Mouse (Mus musculus) midbrain, embryonic 16.5 days (tissue): ENCODE results near the gene Cdc42. TPM values are rescaled to one million over a fixed set of nuclear protein-coding genes. Genes with fewer than 3 reads are reported as not detected.

Source experiments
- ATAC-seq: fragments of 200-750 bp; cut with Nextera tagmentation; 2 replicates; pipeline ENCODE4 v1.8.0; 2017; ENCODE audit warnings: moderate TSS enrichment
- H3K27ac ChIP-seq: fragments of 300-500 bp; sonication (generic); 2 replicates; pipeline ENCODE4 v1.5.1; 2014; ENCODE audit warnings: mild to moderate bottlenecking, low read length, mixed read lengths
- H3K27me3 ChIP-seq: fragments of 300-500 bp; sonication (generic); 2 replicates; pipeline ENCODE4 v1.6.1; 2014; ENCODE audit warnings: low read depth, low read length, mixed read lengths; ENCODE audit not compliant: control insufficient read depth, insufficient read depth
- H3K36me3 ChIP-seq: fragments of 300-500 bp; sonication (generic); 2 replicates; pipeline ENCODE4 v1.6.1; 2014; ENCODE audit warnings: mild to moderate bottlenecking, low read length, moderate library complexity, mixed read lengths; ENCODE audit not compliant: control insufficient read depth, insufficient read depth
- H3K4me1 ChIP-seq: fragments of 300-500 bp; sonication (generic); 2 replicates; pipeline ENCODE4 v1.6.1; 2014; ENCODE audit warnings: mild to moderate bottlenecking, low read length, mixed read lengths; ENCODE audit not compliant: control insufficient read depth, insufficient read depth
- H3K4me2 ChIP-seq: fragments of 300-500 bp; sonication (generic); 2 replicates; pipeline ENCODE4 v1.6.1; 2014; ENCODE audit warnings: mild to moderate bottlenecking, low read length, mixed read lengths
- H3K4me3 ChIP-seq: fragments of 300-500 bp; sonication (generic); 2 replicates; pipeline ENCODE4 v1.5.1; 2014; ENCODE audit warnings: low read depth, mild to moderate bottlenecking, low read length, moderate library complexity, mixed read lengths
- H3K9ac ChIP-seq: fragments of 300-500 bp; sonication (generic); 2 replicates; pipeline ENCODE4 v1.6.1; 2014; ENCODE audit warnings: low read depth, low read length, mixed read lengths
- H3K9me3 ChIP-seq: fragments of 300-500 bp; sonication (generic); replicated peaks from 2 replicates; pipeline ENCODE4 v1.6.1; 2014; ENCODE audit warnings: mild to moderate bottlenecking, low read length, mixed read lengths; ENCODE audit not compliant: control insufficient read depth, poor library complexity, severe bottlenecking
- WGBS: fragments of 180-500 bp; shearing (Covaris S2); extraction: QIAGEN DNeasy Blood & Tissue Kit; methylation state at CpG from one replicate; pipeline ENCODE4 v1.1.7; 2014; 5-methylcytosine and 5-hydroxymethylcytosine counted together
- polyA plus RNA-seq: library from polyadenylated mRNA; unstranded; fragments of >200 nt; fragmentation: Nextera tagmentation; extraction: Ambion mirVana; gene quantifications from 2 replicates; pipeline ENCODE4 v1.2.1, GENCODE M21; 2015

Cdc42 gene
- polyA plus RNA-seq = 1,054 and 1,095 TPM in 2 replicates

DNA sequence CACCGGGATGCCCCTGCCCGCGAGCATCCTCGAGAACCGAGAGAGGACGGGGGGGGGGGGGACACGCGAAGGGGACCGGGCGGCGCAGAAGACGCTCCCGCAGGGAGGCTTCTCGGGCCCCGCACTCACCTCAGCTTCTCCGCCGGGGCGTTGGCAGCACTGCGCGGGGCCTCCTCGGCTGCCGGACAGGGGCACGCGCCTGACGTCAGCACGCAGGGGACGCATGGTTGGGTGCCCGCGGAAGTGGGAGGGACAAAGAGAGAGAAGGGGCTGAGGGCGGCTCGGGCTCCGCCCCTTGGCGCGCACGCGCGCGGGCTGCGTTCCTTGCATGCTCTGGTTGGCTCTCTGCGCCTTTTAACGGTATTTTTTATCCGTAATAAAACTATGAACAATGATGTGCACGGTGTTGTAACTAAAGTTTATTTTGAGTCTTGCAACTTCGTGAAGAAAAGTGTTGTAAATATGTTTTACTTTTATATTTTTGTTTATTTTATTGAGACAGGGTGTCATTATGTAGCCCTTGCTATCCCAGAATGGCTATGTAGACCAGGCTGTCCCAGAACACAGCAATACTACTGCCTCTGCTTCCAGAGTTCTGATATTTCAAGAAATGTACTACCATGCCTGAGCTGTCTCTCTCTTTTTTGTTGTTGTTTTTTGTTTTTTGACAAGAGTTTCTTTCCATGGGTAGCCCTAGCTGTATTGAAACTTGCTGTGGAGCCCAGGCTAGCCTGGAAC lies at the start of gene Cdc42:
Gene Cdc42, minus strand, starts transcription at position 204 of the 738 bp plus-strand sequence.
- Histone ChIP-seq H3K4me3 (peak within 1 kb of the TSS; percentile 97), H3K4me1 (peaks cover 30% of the 10 kb centered on the region), H3K36me3 (no peaks in the 10 kb centered on the region), H3K27me3 (no peaks in the 10 kb centered on the region), H3K27ac (peak within 1 kb of the TSS; percentile 98), H3K9me3 (no peaks in the 10 kb centered on the region), H3K4me2 (peak within 1 kb of the TSS; percentile 78), H3K9ac (peak within 1 kb of the TSS; percentile 99)
- peak; percentile 97 for ATAC-seq
- WGBS = under 1% methylated on average over 32 of the region's 44 CpGs

DNA sequence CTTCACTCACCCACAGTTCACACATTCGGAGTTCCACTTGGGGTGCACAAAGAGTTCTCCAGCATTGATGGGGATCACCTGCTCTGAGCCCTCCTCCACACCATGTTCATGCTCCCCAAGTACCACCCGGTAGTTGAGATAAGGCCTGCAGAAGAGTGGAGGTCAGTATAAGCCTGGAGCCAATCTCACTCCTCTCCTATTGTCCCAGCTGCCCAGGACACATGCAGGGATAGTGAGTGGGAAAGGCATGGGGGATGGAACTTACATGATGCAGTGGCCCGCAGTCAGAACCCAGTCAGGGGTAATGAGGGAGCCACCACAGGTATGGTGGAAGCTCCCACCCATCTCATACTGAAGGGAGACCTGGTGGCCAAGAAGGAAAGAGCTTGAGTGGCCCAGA lies 48.1 kb upstream of the Cdc42 start:
- no peak for ATAC-seq
- Histone ChIP-seq H3K27me3 (no peaks in the 10 kb centered on the region), H3K4me1 (no peaks in the 10 kb centered on the region), H3K4me3 (no peak overlapping the region), H3K4me2 (no peak overlapping the region), H3K9ac (no peak overlapping the region), H3K27ac (no peak overlapping the region), H3K36me3 (no peaks in the 10 kb centered on the region), H3K9me3 (no peaks in the 10 kb centered on the region)
- WGBS = 95% methylated on average over 3 of the region's 3 CpGs

DNA sequence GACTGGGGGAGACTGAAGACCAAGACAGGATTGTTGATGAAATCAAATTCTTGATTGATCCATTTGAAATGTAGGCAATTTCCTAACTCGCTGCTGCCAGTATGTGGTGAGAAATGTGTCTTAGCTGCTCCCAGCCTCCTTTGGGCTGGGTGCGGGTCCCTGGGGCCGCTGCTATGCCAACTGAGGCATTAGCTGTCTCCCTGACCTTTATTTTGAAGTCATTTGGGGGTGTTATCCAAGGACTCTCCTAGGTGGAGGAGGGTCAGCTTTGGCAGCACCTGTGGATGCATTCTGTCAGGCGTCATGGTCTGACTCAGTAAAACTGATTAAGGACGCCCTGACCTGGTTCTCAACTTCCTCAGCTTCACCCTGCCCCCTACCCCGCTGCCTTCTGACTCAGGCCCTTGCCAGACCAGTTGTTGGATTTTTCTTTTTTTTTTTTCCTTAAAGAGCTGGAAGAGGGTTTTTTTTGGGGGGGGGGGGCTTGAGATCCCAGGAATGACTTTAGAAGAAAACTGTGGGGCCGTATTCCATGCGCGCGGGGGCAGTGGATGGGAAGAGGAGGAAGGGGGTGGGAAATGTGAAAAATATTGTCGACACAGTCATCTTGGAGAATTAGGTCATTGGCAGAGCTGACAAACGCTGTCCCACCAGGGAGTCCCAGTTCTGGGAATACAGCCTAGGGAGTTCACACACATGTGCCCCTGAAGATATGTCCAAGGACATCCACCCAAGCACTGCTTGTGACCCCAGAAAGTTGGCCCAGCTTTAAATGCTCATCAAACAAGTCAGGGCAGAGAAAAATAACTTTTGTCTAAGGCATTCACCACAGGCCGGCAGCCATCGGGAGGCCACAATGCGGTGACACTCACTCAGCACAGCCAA lies 39.4 kb upstream of the Cdc42 start:
- Histone ChIP-seq H3K4me3 (no peak overlapping the region), H3K4me1 (no peaks in the 10 kb centered on the region), H3K36me3 (no peaks in the 10 kb centered on the region), H3K27ac (no peak overlapping the region), H3K9ac (no peak overlapping the region), H3K4me2 (no peak overlapping the region), H3K9me3 (no peaks in the 10 kb centered on the region), H3K27me3 (no peaks in the 10 kb centered on the region)
- ATAC-seq = no peak
- 82% methylated on average over 15 of the region's 15 CpGs for WGBS

DNA sequence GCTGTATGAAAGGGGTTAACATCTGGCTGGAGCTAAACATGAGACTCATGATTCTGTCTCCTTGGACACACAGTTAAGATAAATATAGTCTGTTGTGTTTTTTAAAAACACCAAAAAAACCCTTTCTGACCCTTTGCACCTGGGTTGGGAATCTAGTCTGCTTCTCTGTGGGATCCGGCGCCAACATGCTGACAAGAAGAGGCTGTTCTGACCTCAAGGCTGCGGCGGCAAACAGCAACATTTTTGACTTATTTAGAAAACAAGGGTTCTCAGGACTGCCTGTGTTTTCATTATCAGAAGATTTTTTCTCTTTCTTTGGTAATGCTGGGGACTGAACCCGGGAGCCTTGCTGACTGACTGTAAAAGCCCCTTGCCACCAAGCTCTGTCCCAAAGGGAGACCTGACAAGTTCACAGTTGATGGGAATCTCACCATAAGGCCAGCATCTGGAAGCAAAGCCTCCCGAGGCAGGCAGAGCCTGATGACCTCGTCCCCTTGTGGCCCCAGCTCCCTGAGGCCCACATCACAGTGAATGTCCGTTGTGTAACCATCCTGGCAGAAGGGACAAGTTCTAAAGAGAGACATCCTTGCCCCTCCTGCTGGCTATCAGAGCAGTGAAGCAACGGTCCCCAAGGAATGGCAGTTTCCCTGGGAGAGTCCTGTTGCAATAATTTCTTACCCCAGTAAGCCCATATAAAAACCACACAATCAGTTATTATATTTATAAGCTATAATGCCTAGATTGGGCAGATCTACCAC lies 36.0 kb upstream of the Cdc42 start:
- Histone ChIP-seq H3K4me2 (no peak overlapping the region), H3K9me3 (no peaks in the 10 kb centered on the region; the same call in 1 of the 2 replicates), H3K27ac (no peak overlapping the region), H3K36me3 (no peaks in the 10 kb centered on the region), H3K4me1 (peaks cover 3% of the 10 kb centered on the region), H3K4me3 (no peak overlapping the region), H3K27me3 (no peaks in the 10 kb centered on the region), H3K9ac (no peak overlapping the region)
- ATAC-seq = no peak
- 74% methylated on average over 9 of the region's 9 CpGs for WGBS

DNA sequence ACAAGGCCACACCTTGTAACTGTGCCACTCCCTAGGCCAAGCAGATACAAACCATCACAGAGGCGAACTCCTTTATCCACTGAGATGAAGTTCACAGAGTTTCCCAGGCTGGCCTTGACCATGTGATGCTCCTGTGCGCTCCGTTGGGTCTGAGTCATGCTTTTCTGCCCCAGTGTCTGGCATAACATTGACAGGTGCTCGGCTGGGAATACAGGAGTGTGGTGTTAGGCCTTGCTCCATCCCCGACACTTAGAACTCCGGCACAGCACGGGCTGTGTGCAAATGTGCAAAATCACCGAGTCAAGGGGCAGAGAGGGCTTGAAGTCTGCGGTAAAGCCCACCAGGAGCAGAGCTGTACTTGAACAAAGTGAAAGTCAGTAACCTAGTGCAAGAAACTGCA lies 35.4 kb upstream of the Cdc42 start:
- H3K4me1 ChIP-seq = peaks cover 3% of the 10 kb centered on the region
- 90% methylated on average over 9 of the region's 9 CpGs for WGBS
- H3K27me3 ChIP-seq = no peaks in the 10 kb centered on the region
- H3K9me3 ChIP-seq = no peaks in the 10 kb centered on the region; the same call in 1 of the 2 replicates
- H3K36me3 ChIP-seq = no peaks in the 10 kb centered on the region
- H3K4me3 ChIP-seq = no peak overlapping the region
- no peak for ATAC-seq
- no peak overlapping the region for H3K4me2 ChIP-seq
- H3K27ac ChIP-seq = no peak overlapping the region
- no peak overlapping the region for H3K9ac ChIP-seq

DNA sequence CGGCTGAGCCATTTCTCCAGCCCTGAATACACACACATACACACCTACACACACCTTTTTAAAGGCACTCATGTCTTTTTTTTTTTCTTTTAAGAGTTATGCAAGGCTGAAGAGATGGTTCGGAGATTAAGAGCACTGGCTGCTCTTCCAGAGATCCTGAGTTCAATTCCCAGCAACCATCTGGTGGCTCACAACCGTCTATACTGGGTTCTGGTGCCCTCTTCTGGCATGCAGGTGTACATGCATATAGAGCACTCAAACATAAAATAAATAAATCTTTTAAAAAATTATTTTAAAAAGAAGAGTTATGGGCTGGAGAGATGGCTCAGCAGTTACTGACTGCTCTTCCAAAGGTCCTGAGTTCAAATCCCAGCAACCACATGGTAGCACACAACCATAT lies 33.8 kb upstream of the Cdc42 start:
- Histone ChIP-seq H3K9me3 (no peaks in the 10 kb centered on the region; the same call in 1 of the 2 replicates), H3K4me1 (peaks cover 6% of the 10 kb centered on the region), H3K27me3 (no peaks in the 10 kb centered on the region), H3K27ac (no peak overlapping the region), H3K9ac (no peak overlapping the region), H3K4me2 (no peak overlapping the region), H3K4me3 (no peak overlapping the region), H3K36me3 (no peaks in the 10 kb centered on the region)
- WGBS = 86% methylated on average over 3 of the region's 3 CpGs
- ATAC-seq = no peak

DNA sequence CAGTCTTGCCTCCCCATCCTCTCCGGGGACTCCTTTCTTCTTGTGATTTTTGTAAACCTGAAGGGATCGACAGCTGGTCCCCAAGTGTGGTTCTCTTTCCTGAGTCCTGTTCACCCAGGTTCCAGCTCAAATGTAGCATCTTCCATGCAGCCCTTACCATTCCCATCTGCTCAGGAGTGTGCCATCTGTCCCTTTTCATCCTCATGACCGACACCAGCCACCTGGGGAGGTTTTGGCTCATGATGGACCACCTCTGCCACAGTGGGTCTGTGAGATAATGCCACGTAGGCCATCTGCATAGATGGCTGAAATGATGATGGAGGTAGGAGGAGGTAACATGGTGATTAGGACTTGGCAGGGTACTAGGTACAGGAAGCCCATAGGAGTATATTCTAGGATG lies 32.7 kb upstream of the Cdc42 start:
- WGBS = 91% methylated on average over 4 of the region's 4 CpGs
- no peak for ATAC-seq
- no peaks in the 10 kb centered on the region for H3K27me3 ChIP-seq
- peaks cover 6% of the 10 kb centered on the region for H3K4me1 ChIP-seq
- H3K27ac ChIP-seq = no peak overlapping the region
- no peak overlapping the region for H3K4me3 ChIP-seq
- no peak overlapping the region for H3K9ac ChIP-seq
- no peaks in the 10 kb centered on the region; the same call in 1 of the 2 replicates for H3K9me3 ChIP-seq
- H3K4me2 ChIP-seq = no peak overlapping the region
- no peaks in the 10 kb centered on the region for H3K36me3 ChIP-seq

DNA sequence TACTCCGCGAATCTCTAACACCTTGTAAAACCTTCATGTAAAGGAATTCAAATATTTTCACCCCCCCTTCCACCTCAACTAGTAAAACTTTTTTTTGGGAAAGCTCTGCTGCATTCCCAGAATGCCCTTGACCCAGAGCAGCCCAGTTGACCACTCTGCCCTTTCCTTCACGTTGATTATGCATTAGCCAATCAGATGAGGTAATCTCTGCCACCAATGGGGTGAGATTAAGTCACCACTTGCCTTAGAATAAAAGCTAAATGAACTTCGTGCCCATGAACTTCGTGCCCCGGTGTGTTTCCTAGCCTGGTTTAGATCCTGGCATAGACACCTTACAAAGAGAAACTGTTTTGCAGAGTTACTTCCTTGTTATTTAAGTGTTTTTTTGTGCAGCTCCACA lies 31.5 kb upstream of the Cdc42 start:
- Histone ChIP-seq H3K36me3 (no peaks in the 10 kb centered on the region), H3K4me1 (peaks cover 6% of the 10 kb centered on the region), H3K9ac (peak overlapping the region; percentile 76; the same call in 1 of the 2 replicates), H3K4me2 (peak overlapping the region; percentile 54), H3K4me3 (peak overlapping the region; percentile 68), H3K9me3 (no peaks in the 10 kb centered on the region; the same call in 1 of the 2 replicates), H3K27ac (no peak overlapping the region; the same call in 1 of the 2 replicates), H3K27me3 (no peaks in the 10 kb centered on the region)
- 47% methylated on average over 6 of the region's 6 CpGs for WGBS
- no peak for ATAC-seq
